Mouse (Mus musculus) liver, embryonic 14.5 days (tissue): ENCODE results near the gene Ckap2l. TPM values are rescaled to one million over a fixed set of nuclear protein-coding genes. Genes with fewer than 3 reads are reported as not detected.

Source experiments
- ATAC-seq: fragments of 200-750 bp; cut with Nextera tagmentation; 2 replicates; pipeline ENCODE4 v1.8.0; 2017; ENCODE audit warnings: moderate number of reproducible peaks, mild to moderate bottlenecking, moderate library complexity; ENCODE audit not compliant: insufficient read depth
- DNase-seq, 3 experiments: peaks; one replicate each; pipeline ENCODE4 v3.0.0-alpha.2; 2012 to 2013; ENCODE audit warnings: low read depth in 3 of 3, low spot score in 3 of 3
- H3K27ac ChIP-seq: fragments of 300-500 bp; sonication (generic); 2 replicates; pipeline ENCODE4 v1.5.1; 2014; ENCODE audit warnings: moderate library complexity, mild to moderate bottlenecking, control low read depth, inconsistent platforms
- H3K27me3 ChIP-seq: fragments of 300-500 bp; sonication (generic); 2 replicates; pipeline ENCODE4 v1.6.1; 2014; ENCODE audit warnings: mild to moderate bottlenecking, low read length, moderate library complexity; ENCODE audit not compliant: control insufficient read depth, insufficient read depth
- H3K36me3 ChIP-seq: fragments of 300-500 bp; sonication (generic); replicated peaks from 2 replicates; pipeline ENCODE4 v1.6.1; 2014; ENCODE audit warnings: low read depth; ENCODE audit not compliant: control insufficient read depth, insufficient read depth
- H3K4me1 ChIP-seq, 2 experiments: fragments of 200-500 bp in 1 of 2; fragments of 300-500 bp in 1 of 2; sonication (generic) in 1 of 2; replicated peaks; 2 replicates each; pipeline ENCODE4 v1.6.1; 2012 to 2014; ENCODE audit warnings: antibody characterized with exemption in 1 of 2, inconsistent platforms in 1 of 2, low read length in 1 of 2; ENCODE audit not compliant: control insufficient read depth in 2 of 2, insufficient read depth in 2 of 2
- H3K4me2 ChIP-seq: fragments of 300-500 bp; sonication (generic); 2 replicates; pipeline ENCODE4 v1.6.1; 2014; ENCODE audit warnings: low read depth, mild to moderate bottlenecking, control low read depth, moderate library complexity
- H3K4me3 ChIP-seq, 2 experiments: fragments of 200-500 bp in 1 of 2; fragments of 300-500 bp in 1 of 2; sonication (generic) in 1 of 2; 2 replicates each; pipeline ENCODE4 v1.5.1; 2012 to 2014; ENCODE audit warnings: low read depth in 2 of 2, low read length in 2 of 2, mild to moderate bottlenecking in 2 of 2, control low read depth in 1 of 2, inconsistent platforms in 1 of 2, moderate library complexity in 1 of 2; ENCODE audit not compliant: insufficient read depth in 1 of 2
- H3K9ac ChIP-seq: fragments of 300-500 bp; sonication (generic); replicated peaks from 2 replicates; pipeline ENCODE4 v1.6.1; 2014; ENCODE audit warnings: mild to moderate bottlenecking, control low read depth, moderate library complexity
- H3K9me3 ChIP-seq: fragments of 300-500 bp; sonication (generic); 2 replicates; pipeline ENCODE4 v1.6.1; 2016; ENCODE audit warnings: low read length, mixed read lengths; ENCODE audit not compliant: control insufficient read depth
- CTCF ChIP-seq: IDR thresholded peaks from 2 replicates; pipeline ENCODE4 v1.5.1; 2016; ENCODE audit warnings: antibody characterized with exemption, low read depth, control low read depth
- EP300 ChIP-seq: IDR thresholded peaks from 2 replicates; pipeline ENCODE4 v1.6.1; 2016; ENCODE audit warnings: antibody characterized with exemption, low read depth
- whole genome bisulfite sequencing: fragments of 180-500 bp; shearing (Covaris S2); extraction: QIAGEN DNeasy Blood & Tissue Kit; methylation state at CpG from one replicate; pipeline ENCODE4 v1.1.7; 2014; ENCODE audit not compliant: insufficient replicate concordance; 5-methylcytosine and 5-hydroxymethylcytosine counted together
- polyA plus RNA-seq, 2 experiments: library from polyadenylated mRNA; depleted of rRNA in 1 of 2; stranded (reverse) in 1 of 2; unstranded in 1 of 2; fragments of >200 nt; fragmentation: Nextera tagmentation in 1 of 2; extraction: Ambion mirVana in 1 of 2; gene quantifications; 2 replicates each; pipeline versions ENCODE4 v1.2.1 to v1.2.3; 2012 to 2014

The Ckap2l gene
- polyA plus RNA-seq, 2 experiments: 11.0 to 39.3 TPM

- no peaks in the 10 kb centered on the region for H3K27me3 ChIP-seq
- no peak overlapping the region for H3K9ac ChIP-seq
- no peak overlapping the region for H3K4me2 ChIP-seq
- ATAC-seq (no peak), DNase-seq (no peak)
- H3K36me3 ChIP-seq: peaks cover 72% of the 10 kb centered on the region
- no peaks in the 10 kb centered on the region for H3K9me3 ChIP-seq
- H3K27ac ChIP-seq: no peak overlapping the region
- 93% methylated on average over 12 of the region's 12 CpGs for WGBS
- H3K4me1 ChIP-seq: no peaks in the 10 kb centered on the region
- no peak overlapping the region for H3K4me3 ChIP-seq
- TF ChIP-seq CTCF (no peak), EP300 (no peak)
Measured at GRCm38 (mm10) chr2:129269161-129269643, 27.8 kb downstream of the Ckap2l start.

GRCm38 (mm10) chr2:129267738-129268137 lies 29.3 kb downstream of the Ckap2l start:
- ATAC-seq (no peak), DNase-seq (no peak)
- H3K4me1 ChIP-seq: peaks cover 0 to 12% of the 10 kb centered on the region in 2 experiments; a peak in 3 of 4 replicates
- H3K4me2 ChIP-seq: no peak overlapping the region
- no peak overlapping the region for H3K27ac ChIP-seq
- WGBS: 89% methylated on average over 5 of the region's 5 CpGs
- no peak overlapping the region for H3K9ac ChIP-seq
- peaks cover 58% of the 10 kb centered on the region for H3K36me3 ChIP-seq
- no peaks in the 10 kb centered on the region for H3K27me3 ChIP-seq
- TF ChIP-seq CTCF: no peak
- TF ChIP-seq EP300: no peak
- H3K4me3 ChIP-seq: no peak overlapping the region
- H3K9me3 ChIP-seq: no peaks in the 10 kb centered on the region

GRCm38 (mm10) chr2:129265316-129265715 lies 31.7 kb downstream of the Ckap2l start:
- H3K4me2 ChIP-seq: no peak overlapping the region
- H3K27ac ChIP-seq: no peak overlapping the region
- H3K36me3 ChIP-seq: peaks cover 36% of the 10 kb centered on the region
- TF ChIP-seq EP300 (no peak), CTCF (no peak)
- no peak overlapping the region for H3K4me3 ChIP-seq
- H3K9ac ChIP-seq: no peak overlapping the region
- no peak for ATAC-seq
- H3K27me3 ChIP-seq: no peaks in the 10 kb centered on the region
- peaks cover 4 to 23% of the 10 kb centered on the region in 2 experiments for H3K4me1 ChIP-seq
- H3K9me3 ChIP-seq: no peaks in the 10 kb centered on the region
- DNase-seq: no peak
- 68% methylated on average over 7 of the region's 7 CpGs for WGBS

- Histone ChIP-seq H3K36me3 (peaks cover 14% of the 10 kb centered on the region), H3K9ac (no peak overlapping the region; the same call in 1 of the 2 replicates), H3K9me3 (no peaks in the 10 kb centered on the region), H3K4me1 (peaks cover 7 to 23% of the 10 kb centered on the region in 2 experiments), H3K4me2 (peak overlapping the region; percentile 24), H3K4me3 (no peak overlapping the region), H3K27ac (peak overlapping the region; percentile 75), H3K27me3 (no peaks in the 10 kb centered on the region)
- DNase-seq: peak in 1 of 3 experiments; percentile 41
- TF ChIP-seq EP300 (no peak), CTCF (no peak)
- 34% methylated on average over 5 of the region's 5 CpGs for WGBS
- ATAC-seq: peak; percentile 68
Measured at GRCm38 (mm10) chr2:129263073-129263472, 33.9 kb downstream of the Ckap2l start.

- Histone ChIP-seq H3K27me3 (no peaks in the 10 kb centered on the region), H3K4me1 (peaks cover 7 to 23% of the 10 kb centered on the region in 2 experiments), H3K9ac (no peak overlapping the region), H3K36me3 (no peaks in the 10 kb centered on the region), H3K4me3 (no peak overlapping the region), H3K9me3 (no peaks in the 10 kb centered on the region), H3K4me2 (no peak overlapping the region), H3K27ac (no peak overlapping the region)
- TF ChIP-seq EP300: no peak
- TF ChIP-seq CTCF: no peak
- 32% methylated on average over 6 of the region's 6 CpGs for WGBS
- DNase-seq: no peak
- no peak for ATAC-seq
Measured at GRCm38 (mm10) chr2:129261151-129261794, 35.7 kb downstream of the Ckap2l start.
